Mouse (Mus musculus) heart, adult 10 weeks (tissue): Measurements from ENCODE around the gene Fam221b. TPM values are rescaled to one million over a fixed set of nuclear protein-coding genes. Genes with fewer than 3 reads are reported as not detected.

ENCODE experiments used
- polyA plus RNA-seq: library from polyadenylated mRNA; stranded (reverse); fragments of 350-450 nt; fragmentation: Illumina TruSeq; extraction: RNeasy Lipid Tissue Mini Kit (QIAGEN cat#74804); gene quantifications from one replicate; pipeline ENCODE4 v1.2.3, GENCODE M21; 2014; ENCODE audit warnings: low read depth, low replicate concordance

Gene Fam221b
- polyA plus RNA-seq: 0.42 TPM

DNA sequence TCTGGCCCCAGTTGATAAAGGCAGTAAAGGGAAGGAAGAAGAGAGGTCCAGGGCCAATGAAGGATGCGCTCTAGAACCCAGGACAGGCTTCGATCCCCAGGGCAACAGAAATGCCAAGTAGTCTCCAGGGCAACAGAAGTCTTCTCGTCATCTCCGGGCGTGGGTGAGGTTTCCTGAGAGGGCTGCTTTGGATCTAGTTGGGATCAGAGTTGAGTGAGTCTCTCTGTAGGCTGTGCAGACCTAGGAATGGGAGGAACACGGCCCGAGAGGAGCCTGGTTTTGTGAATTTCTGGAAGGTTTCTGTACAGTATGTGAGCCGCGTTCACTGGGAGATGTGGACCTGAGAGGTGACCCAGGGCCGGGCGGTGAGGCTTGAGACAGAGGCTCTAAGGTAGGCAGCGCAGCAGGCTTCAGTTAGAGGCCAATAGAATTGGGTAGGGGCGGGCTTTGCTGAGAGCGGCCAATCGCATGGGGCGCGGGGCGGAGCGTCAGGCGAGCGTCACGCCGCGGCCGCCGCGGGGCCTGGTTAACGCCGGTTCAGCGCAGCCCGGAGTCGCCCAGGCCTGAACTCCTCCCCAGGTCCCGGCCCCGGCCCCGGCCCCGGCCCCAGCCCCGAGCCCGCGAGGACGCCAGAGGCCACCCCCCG is at the start of gene Fam221b, which contains the start of gene Tmem8b:
Fam221b (minus strand) TSS at position 364 of the 646 bp plus-strand sequence.
Tmem8b (plus strand) TSS at position 190 of the 646 bp plus-strand sequence.

DNA sequence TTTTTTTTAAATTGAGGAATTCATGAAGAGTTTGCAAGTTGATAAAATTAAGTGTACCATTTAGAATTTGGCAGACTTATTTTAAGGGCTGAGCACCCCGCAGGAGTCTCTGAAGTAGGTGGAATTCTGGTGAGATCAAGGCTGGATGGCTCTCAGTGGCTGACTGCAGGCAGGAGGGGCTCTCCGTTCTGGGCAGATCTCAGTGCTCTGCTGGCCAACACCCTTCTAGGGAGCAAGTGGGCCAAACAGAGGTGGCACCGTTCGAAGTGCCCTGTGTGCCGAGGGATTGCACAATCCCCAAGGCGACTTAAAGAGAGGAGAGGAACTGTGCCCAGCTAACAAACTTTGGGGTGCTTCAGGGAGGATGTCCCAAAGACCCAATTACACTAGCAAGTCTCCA is 40.9 kb upstream of the Fam221b start, which contains the start of gene Olfr71:
Olfr71 (minus strand) TSS at position 387 of the 400 bp plus-strand sequence.

DNA sequence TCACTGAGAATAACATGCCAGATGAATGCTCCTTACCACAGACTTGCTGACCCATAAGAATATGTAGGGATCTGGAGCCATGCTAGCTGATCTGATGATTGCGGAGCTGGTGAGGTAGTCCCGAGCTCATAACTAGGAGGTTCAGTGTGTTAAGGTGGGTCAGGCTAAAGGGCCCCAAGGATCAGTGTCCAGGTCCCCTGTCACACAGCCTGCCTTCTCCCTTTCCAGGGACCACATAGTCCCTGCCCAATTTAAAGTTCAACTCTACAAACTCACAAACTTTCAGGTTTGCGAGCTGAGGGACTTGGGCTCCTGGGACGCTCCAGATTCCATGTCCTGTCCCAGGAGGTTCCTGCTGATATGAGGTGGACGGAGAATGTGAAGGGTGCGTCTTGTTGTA is 31.8 kb upstream of the Fam221b start, which contains the start of gene Olfr70:
Olfr70 (minus strand) TSS at position 101 of the 400 bp plus-strand sequence.

DNA sequence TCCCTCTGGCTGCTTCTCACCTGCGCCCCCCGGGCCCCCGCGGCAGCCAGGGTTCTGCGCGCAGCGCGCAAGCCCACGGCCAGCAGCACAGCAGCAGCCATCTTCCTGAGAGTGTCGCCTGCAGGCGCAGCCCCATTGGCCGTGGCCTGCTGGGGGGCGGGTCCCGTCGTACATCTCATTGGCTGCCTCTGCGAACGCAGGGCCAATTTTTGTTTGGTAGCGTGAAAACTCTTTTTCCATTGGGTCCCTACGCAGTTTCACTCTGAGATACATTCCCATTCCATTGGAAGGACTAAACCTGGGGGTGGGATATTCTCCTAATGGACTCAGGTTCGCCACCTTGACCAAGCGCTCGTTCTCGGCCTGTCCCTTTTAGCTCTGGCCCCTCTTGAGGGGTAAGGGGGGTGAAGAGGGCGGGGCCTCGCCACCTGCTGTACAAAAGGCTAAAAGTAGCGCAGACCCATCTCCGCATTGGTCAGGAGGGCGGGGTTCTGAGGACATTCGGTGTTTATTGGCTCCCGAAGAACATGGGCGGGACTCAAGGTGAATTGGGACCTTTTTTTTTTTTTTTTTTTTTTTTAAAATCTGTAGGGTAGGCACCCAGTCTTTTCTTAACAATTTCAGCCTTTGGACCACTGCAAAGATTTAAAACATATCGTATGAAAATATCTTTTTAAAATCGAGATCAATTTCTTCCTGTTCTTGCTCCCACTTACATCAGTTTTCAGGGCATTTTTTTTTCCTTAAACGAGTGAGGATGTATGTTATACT is 12.4 kb downstream of the Fam221b start, which contains the start of gene Hint2:
Hint2 (minus strand) TSS at position 128 of the 771 bp plus-strand sequence.

DNA sequence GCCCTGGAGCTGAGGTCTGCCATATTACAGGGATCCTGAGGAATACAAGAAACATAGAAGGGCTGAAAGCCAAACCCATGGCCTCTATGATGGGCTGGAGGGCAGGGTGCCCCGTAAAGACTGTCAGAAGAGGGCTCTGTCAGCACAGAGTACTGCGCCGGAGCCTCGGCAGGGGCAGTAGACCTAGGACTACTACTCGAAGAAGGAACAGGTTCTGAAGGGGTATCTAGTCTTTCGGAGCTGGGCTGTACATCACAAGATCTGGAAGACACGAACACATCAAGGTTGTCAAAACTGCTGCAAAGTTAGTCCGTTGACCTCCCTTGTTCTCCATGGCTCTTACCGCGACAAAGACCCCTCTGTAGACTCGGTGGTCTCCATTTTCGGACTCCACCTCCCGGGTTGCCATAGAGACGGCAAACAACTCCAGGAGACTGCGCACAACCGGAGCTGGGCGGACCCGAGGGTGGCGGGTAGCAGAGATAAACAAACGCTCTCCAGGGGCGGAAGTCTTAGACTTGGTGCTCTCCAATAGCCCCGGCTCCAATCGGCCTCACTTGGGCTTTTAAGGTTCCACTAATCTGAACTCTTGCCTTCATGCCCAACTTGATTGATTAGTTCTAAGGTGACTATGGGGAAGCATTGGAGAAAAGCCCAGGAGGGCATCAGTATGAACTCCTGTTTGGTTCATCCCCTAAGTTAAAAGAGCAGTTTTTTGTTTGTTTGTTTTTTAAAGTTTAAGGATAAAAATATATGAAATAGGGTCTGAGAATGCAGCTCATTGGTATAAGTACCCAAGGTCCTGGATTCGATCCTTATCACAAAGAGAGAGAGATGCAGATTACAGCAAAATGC is 15.6 kb downstream of the Fam221b start, which contains the start of gene Spag8:
Spag8 (minus strand) TSS at position 434 of the 855 bp plus-strand sequence.

DNA sequence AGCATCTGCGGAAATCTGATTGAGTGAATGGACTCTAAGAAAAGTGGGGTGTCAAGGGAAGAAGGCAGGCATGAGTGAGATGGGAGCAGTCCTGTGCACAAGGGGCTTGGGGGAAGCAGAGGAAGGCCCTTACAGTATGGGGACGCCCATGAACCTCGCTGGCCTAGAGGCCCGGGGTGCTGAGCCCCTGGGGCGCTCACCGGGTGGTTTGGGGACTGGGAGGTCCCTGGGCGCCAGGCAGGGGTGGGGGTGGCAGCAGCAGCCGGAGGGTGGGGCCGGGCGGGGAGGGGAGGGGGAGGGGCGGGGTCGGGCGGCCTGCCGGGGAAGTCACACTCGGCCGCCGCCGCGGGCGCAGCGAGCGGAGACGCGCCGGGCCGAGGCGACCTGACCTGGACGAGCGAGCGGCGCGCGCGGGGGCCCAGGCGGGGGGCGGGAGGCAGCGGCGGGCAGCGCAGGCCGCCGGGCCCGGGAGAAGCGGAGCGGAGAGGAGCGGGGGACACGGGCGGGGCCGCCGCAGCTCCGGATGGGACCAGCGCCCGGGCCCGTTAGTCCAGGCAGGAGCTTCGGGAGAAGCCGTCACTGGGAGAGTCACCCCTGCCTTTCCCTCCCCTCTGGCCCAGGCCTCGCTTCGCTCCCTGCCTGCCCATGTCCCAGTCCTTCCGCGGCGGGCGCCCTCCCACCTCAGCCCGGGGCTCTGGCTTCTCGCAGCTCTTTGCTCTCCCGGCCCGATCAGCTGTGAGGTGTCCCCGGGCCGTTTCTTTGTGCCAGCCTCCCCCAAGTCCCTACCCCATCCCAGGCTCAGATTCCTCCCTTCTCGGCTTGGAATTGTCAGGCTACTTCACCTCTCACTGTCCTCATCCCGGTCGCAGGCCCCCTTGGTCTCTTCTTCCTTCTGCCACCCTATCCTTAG is 37.6 kb downstream of the Fam221b start, which contains the start of gene Npr2:
Npr2 (plus strand) TSS at position 890 of the 910 bp plus-strand sequence.

Other genes starting within 250 kb of the Fam221b start
- gene Fam166b, start 240.0 kb downstream of the Fam221b start, polyA plus RNA-seq: not detected
- 33.9 TPM for gene Tesk1, start 227.2 kb downstream of the Fam221b start, polyA plus RNA-seq
- gene Cd72, start 214.5 kb downstream of the Fam221b start, polyA plus RNA-seq: 2.3 TPM
- gene Sit1, start 185.4 kb downstream of the Fam221b start, polyA plus RNA-seq: not detected
- gene Ccdc107, start 176.2 kb downstream of the Fam221b start, polyA plus RNA-seq: 48.0 TPM
- gene Arhgef39, start 169.4 kb downstream of the Fam221b start, polyA plus RNA-seq: 1.3 TPM
- 0.92 TPM for gene Car9, start 162.2 kb downstream of the Fam221b start, polyA plus RNA-seq
- gene Tpm2, start 145.4 kb downstream of the Fam221b start, polyA plus RNA-seq: 82.5 TPM
- 32.4 TPM for gene Creb3, start 106.8 kb downstream of the Fam221b start, polyA plus RNA-seq
- gene Tln1, start 106.5 kb downstream of the Fam221b start, polyA plus RNA-seq: 51.7 TPM
- gene Rgp1, start 90.4 kb downstream of the Fam221b start, polyA plus RNA-seq: 28.1 TPM
- 17.7 TPM for gene Gba2, start 90.3 kb downstream of the Fam221b start, polyA plus RNA-seq
- not detected for gene Msmp, start 84.7 kb downstream of the Fam221b start, polyA plus RNA-seq
- 50.9 TPM for gene Npr2, start 37.2 kb downstream of the Fam221b start, polyA plus RNA-seq
- not detected for gene Spag8, start 15.6 kb downstream of the Fam221b start, polyA plus RNA-seq
- 196 TPM for gene Hint2, start 12.7 kb downstream of the Fam221b start, polyA plus RNA-seq
- gene Tmem8b, start 174 bp downstream of the Fam221b start, polyA plus RNA-seq: 18.3 TPM
- not detected for gene Olfr70, start 31.7 kb upstream of the Fam221b start, polyA plus RNA-seq
- not detected for gene Olfr71, start 41.1 kb upstream of the Fam221b start, polyA plus RNA-seq
- gene Hrct1, start 58.0 kb upstream of the Fam221b start, polyA plus RNA-seq: 6.5 TPM
- gene Spaar, start 60.9 kb upstream of the Fam221b start, polyA plus RNA-seq: 5.6 TPM
- gene Olfr159, start 101.9 kb upstream of the Fam221b start, polyA plus RNA-seq: not detected
- gene Olfr156, start 154.8 kb upstream of the Fam221b start, polyA plus RNA-seq: not detected
- not detected for gene Olfr157, start 171.1 kb upstream of the Fam221b start, polyA plus RNA-seq
- not detected for gene Olfr155, start 182.4 kb upstream of the Fam221b start, polyA plus RNA-seq
- gene Reck, start 206.4 kb upstream of the Fam221b start, polyA plus RNA-seq: 5.3 TPM